Mouse (Mus musculus) bone marrow macrophage, adult 2 months (primary cell): ENCODE data around the gene Clec11a.

Experiments
- CTCF ChIP-seq: IDR thresholded peaks from 2 replicates; pipeline ENCODE4 v1.5.1; 2012; ENCODE audit warnings: low read depth, mild to moderate bottlenecking, low read length, moderate library complexity
- POLR2A ChIP-seq: IDR thresholded peaks from 2 replicates; pipeline ENCODE4 v1.6.1; 2012; ENCODE audit warnings: mild to moderate bottlenecking, low read depth, low read length, borderline replicate concordance

- TF ChIP-seq CTCF (no peak), POLR2A (no peak)
Observed at GRCm38 (mm10) chr7:44311713-44312304, 5.1 kb upstream of the Clec11a start.
